Mouse (Mus musculus) G1E (cell line): ENCODE measurements around the gene Trmt10c.

Experiments
- CTCF ChIP-seq: IDR thresholded peaks from 2 replicates; pipeline ENCODE4 v1.5.1; 2012; ENCODE audit warnings: low read depth, low read length, inconsistent platforms, mixed read lengths
- GATA1 ChIP-seq: IDR thresholded peaks from 2 replicates; pipeline ENCODE4 v1.6.1; 2012; ENCODE audit warnings: borderline replicate concordance, low read length, inconsistent platforms, mixed read lengths
- GATA2 ChIP-seq: IDR thresholded peaks from 2 replicates; pipeline ENCODE4 v1.6.1; 2012; ENCODE audit warnings: low read depth, low read length, inconsistent platforms, borderline replicate concordance
- POLR2AphosphoS5 ChIP-seq: IDR thresholded peaks from 2 replicates; pipeline ENCODE4 v1.6.1; 2012; ENCODE audit warnings: low read depth, low read length, inconsistent platforms; ENCODE audit not compliant: insufficient replicate concordance

GRCm38 (mm10) chr16:56019660-56020059 lies 18.0 kb downstream of the Trmt10c start:
- no peak for TF ChIP-seq CTCF
- TF ChIP-seq GATA1 = no peak
- TF ChIP-seq POLR2AphosphoS5 = no peak
- no peak for TF ChIP-seq GATA2
